Mouse (Mus musculus) ovary, postnatal 36 days (tissue): ENCODE data around the gene Bcl2l10.

ENCODE experiments used
- DNase-seq: peaks from one replicate; pipeline ENCODE4 v3.0.0; 2022; ENCODE audit warnings: low spot score, mixed read lengths

Gene Bcl2l10

DNA sequence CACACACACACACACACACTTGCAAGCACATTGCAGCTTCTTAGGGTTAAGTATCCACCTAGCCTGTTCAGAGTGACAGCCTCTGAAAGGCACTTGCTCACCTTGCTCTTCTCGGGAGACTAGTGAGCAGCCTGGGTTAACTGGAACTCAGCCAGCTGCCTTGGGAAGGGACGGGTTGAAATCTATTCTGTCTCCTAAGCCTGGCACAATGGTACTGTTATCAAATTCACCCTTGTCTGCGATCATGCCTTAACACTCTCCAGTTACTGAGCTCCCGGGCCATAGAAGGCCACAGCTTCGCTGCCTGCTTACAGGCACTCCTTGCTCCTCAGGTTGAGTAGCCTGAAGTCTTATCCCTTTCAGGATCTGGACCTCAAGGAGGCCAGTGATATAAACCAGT is 53.1 kb downstream of the Bcl2l10 start:
- DNase-seq: no peak
